ENCODE assay signal across 14 mouse cellular contexts in genomic region chr14:95984021-95984420, GRCm38 (mm10).
DNase-seq lines count a peak whose midpoint lies in the region; ATAC-seq lines count a peak whose summit lies in the region.
"Had no signal": no experiment of that assay in that cellular context is flagged by ENCODE, and none has a peak within 500 bp of the region (broad histone marks: within the 10 kb centered on the region; RNA-seq: fewer than 3 reads in every experiment).

No protein-coding gene starts in this region.

- no peak overlapping the region for H3K9ac ChIP-seq in hindbrain, embryonic 14.5 days
- H3K9ac ChIP-seq: heart, embryonic 15.5 days; limb, embryonic 13.5 days had no signal

- H3K4me3 ChIP-seq in hindbrain, embryonic 14.5 days (replicated peaks; ENCODE audit: low read length) = no peak overlapping the region
- no peak overlapping the region for H3K4me3 ChIP-seq in hindbrain, embryonic 10.5 days
- H3K4me3 ChIP-seq: gastrocnemius, adult 2 months; heart, embryonic 15.5 days; limb, embryonic 13.5 days had no signal

- no peak overlapping the region for H3K27ac ChIP-seq in hindbrain, embryonic 14.5 days
- no peak overlapping the region for H3K27ac ChIP-seq in hindbrain, embryonic 10.5 days
- H3K27ac ChIP-seq: gastrocnemius, adult 2 months; heart, embryonic 15.5 days; limb, embryonic 13.5 days had no signal

- H3K36me3 ChIP-seq in hindbrain, embryonic 14.5 days (replicated peaks; ENCODE audit: control insufficient read depth, insufficient read depth) = no peaks in the 10 kb centered on the region
- no peaks in the 10 kb centered on the region for H3K36me3 ChIP-seq in hindbrain, embryonic 10.5 days
- H3K36me3 ChIP-seq: G1E; heart, embryonic 15.5 days; limb, embryonic 13.5 days had no signal

- ATAC-seq in hindbrain, embryonic 14.5 days (ENCODE audit: low FRiP score) = no peak

- no peaks in the 10 kb centered on the region for H3K27me3 ChIP-seq in hindbrain, embryonic 14.5 days (ENCODE audit: control insufficient read depth, insufficient read depth, low read length)
- H3K27me3 ChIP-seq in hindbrain, embryonic 10.5 days (ENCODE audit: insufficient read depth, poor library complexity, severe bottlenecking) = no peaks in the 10 kb centered on the region
- H3K27me3 ChIP-seq: heart, embryonic 15.5 days; limb, embryonic 13.5 days had no signal

- H3K9me3 ChIP-seq in hindbrain, embryonic 14.5 days (ENCODE audit: control insufficient read depth, low read length) = no peaks in the 10 kb centered on the region
- no peaks in the 10 kb centered on the region for H3K9me3 ChIP-seq in hindbrain, embryonic 10.5 days
- H3K9me3 ChIP-seq: heart, embryonic 15.5 days; limb, embryonic 13.5 days had no signal

- peak; percentile 42 for DNase-seq in hindbrain, embryonic 14.5 days (ENCODE audit: low spot score)
- DNase-seq in hindbrain, embryonic 10.5 days (ENCODE audit: low spot score) = no peak
- peak; percentile 30 to 50 for DNase-seq in right cerebral cortex, postnatal 10 days (ENCODE audit: low spot score in 2 of 2)
- DNase-seq in right cerebral cortex, postnatal 25 days = no peak
- peak; percentile 26 for DNase-seq in embryo, embryonic 11.5 days (ENCODE audit: low read depth, low spot score)
- no peak for DNase-seq in heart, adult 9 months (ENCODE audit: low spot score in 2 of 2)
- DNase-seq in natural killer cell, adult 2 months (ENCODE audit: low spot score in 2 of 2) = no peak
- DNase-seq: adrenal gland, postnatal 14 days; cerebellum, postnatal 36 days; gastrocnemius, adult 2 months; lung, postnatal 10 days had no signal

- H3K4me1 ChIP-seq in hindbrain, embryonic 14.5 days (replicated peaks; ENCODE audit: control insufficient read depth, insufficient read depth, low read length) = no peaks in the 10 kb centered on the region
- no peaks in the 10 kb centered on the region for H3K4me1 ChIP-seq in hindbrain, embryonic 10.5 days (replicated peaks)
- H3K4me1 ChIP-seq: heart, embryonic 15.5 days; limb, embryonic 13.5 days had no signal

- 52% methylated on average over 2 of the region's 2 CpGs for WGBS in hindbrain, embryonic 14.5 days
- 68% methylated on average over 2 of the region's 2 CpGs for WGBS in hindbrain, embryonic 10.5 days

- H3K4me2 ChIP-seq in hindbrain, embryonic 14.5 days (replicated peaks) = no peak overlapping the region
- H3K4me2 ChIP-seq: heart, embryonic 15.5 days; limb, embryonic 13.5 days had no signal

Comparison
In these comparisons a context has a peak if more than half of its experiments do, and no peak if none do; other contexts are left out.
1. DNase-seq: peak in hindbrain, embryonic 14.5 days (single experiment), right cerebral cortex, postnatal 10 days (2 of 2) and embryo, embryonic 11.5 days (single experiment); none in hindbrain, embryonic 10.5 days (single experiment), right cerebral cortex, postnatal 25 days (single experiment), heart, adult 9 months (0 of 2) and natural killer cell, adult 2 months (0 of 2).